Mouse (Mus musculus): ENCODE data around the gene Phb2.

DNA sequence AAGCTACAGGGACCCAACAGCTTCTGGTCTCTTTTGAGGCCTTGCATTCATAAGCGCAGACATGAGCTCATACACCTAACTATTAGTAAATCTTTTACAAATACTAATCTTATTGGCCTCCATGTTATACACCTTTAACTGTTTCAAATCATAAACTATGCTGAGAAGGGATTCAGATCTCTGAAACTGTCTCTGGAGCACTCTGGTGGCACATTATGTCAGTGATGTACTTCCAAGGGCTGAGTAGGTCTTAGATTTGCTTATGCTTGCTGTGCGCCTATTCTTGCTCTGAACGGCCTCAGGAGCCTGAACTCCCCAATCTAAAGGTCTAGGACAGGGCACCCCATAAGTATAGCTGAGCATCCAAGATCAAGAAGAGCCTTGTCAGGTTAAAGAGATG lies 29.7 kb downstream of the Phb2 start:
- TF ChIP-seq POLR2A (IDR thresholded peaks at IDR 0.05; ENCODE audit: extremely low read depth, insufficient read depth, low read length) (no peak), CTCF (IDR thresholded peaks at IDR 0.05; ENCODE audit: extremely low read depth, insufficient read depth, low read length) (no peak)

Measured in cortical plate, adult 2 months (tissue).